Mouse (Mus musculus): Measurements from ENCODE around the gene Gm17334. TPM values are rescaled to one million over a fixed set of nuclear protein-coding genes. Genes with fewer than 3 reads are reported as not detected.

Gene Gm17334
- total RNA-seq, 1 experiment from 2014 or later, result 0.69 TPM

DNA sequence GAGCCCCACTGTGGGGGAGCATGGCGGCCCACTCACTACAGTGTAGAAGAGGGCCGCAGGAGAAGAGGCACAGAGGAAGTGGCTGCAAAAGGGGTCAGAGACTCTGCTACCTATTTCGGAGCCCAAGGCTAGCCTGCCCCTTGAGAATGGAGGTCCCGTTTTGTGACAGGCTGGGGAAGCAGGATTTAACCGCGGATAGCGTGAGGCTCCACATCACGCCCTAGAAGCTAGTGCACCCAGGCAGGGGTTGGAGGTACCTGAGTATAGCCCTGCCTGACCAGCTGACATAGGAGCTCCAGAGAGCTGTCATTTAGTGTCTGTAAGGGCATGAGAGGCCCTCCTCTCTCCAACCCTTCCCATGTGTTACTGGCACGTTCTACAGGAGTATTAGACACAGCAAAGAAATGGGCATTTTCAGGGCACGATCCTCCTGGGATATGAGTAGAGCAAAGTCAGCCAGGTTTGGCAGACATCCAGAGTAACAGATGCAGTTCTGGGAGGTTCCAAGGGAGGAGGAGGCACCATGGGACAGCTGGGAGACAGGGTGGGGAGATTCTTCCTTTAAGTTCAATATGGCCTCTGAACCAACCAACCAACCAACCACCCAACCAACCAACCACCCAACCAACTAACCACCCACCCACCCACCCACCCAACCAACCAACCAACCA lies 25.2 kb upstream of the Gm17334 start:
- ATAC-seq (replicated peaks; ENCODE audit: low read depth, poor library complexity, severe bottlenecking), result no peak

GRCm38 (mm10) chr11:53797386-53797920 lies 24.5 kb upstream of the Gm17334 start:
- ATAC-seq (replicated peaks; ENCODE audit: low read depth, poor library complexity, severe bottlenecking), result no peak

DNA sequence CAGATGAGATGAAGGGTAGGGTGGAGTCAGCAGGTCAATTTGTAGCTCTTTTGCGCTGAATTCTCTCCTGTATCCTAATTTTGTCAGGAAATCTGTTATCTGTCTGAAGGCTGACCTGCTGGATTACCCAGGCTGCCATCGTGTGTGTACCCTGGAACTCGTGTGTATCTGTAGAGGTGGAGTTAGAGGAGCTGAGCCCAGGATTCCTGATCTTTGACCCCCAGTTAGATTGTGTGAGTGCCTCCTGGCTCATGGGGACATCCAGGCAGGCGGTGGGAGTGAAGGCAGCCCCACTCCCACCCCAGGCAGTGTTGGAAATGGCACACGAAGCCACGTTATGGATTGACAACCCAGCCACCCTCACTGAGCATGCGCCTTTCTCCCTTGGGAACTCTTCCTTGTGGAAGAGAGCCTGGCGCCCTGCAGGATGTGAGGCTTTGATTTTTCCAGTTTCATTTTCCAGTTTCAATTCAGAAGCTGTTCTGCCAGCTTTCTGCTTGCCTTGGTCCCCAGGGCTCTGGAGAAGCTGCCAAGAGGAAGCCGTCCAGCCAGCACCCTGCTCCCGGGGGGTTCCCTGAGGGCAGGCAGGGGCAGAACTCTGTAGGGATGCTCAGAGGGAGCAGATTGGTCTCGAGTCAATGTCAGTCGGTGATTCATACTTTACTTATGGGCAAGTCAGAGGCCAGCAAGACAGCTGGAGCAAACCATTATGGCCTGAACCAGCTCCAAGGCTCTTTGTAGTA lies 23.6 kb upstream of the Gm17334 start:
- no peak for ATAC-seq (replicated peaks; ENCODE audit: low read depth, poor library complexity, severe bottlenecking)

DNA sequence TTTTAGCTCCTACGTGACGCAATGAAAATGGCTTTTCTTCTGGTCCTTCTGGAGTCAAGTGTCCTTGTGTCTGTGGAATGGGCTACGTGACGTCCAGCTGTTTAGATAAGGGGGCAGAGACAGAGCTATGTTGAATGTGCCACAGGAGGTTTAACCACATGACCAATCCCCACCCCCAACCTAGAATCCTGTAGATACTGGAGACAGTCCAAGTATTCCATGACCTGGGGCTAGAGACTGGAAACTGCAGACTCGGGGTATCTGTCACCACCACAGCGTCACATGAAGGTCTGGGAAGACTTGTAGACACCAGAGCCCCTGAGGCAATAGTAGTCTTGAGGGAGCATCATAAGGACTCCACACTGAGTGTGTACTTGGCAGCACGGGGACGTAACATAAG lies 22.8 kb upstream of the Gm17334 start:
- no peak for ATAC-seq (replicated peaks; ENCODE audit: low read depth, poor library complexity, severe bottlenecking)

DNA sequence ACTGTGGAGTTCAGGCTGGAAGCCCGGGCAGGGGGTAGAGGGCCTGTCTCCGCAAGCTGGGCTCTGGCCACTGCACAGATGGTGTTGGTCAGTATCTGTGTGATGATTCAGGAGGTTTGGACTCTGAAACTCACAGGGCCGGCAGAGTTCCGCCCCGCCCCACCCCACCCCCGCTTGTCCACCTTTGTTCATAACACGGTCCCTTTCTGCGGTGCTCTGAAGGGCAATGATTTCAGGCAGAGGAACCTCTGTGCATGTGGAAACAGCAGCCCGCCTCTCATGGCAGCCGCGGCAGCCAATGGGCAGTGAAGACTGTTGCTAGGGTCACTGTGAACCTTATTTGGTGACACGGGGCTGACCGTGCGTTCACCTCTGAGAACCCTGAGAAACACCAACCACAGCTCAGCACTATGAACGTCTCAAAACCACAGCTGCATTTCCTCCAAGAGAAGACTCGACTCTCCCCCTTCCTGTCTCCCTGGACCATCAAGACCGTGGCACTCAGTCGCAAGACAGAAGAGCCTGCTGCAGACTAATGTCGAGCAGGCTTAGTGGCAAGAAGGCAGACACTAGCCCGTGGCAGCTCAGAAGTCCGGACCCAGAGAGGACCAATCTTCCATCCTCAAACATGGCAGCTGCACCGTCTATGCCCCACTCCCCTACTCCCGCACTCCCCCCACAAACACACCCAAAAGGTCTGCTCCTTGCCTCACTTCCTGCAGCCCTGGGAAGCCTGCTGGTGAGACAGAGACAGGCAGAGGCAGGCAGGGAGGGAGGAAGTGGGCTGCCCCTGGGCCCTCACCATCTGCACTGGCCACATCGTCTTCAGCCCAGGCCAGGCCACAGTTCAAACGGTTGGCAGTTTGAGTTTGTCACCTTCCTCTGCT lies 21.9 kb upstream of the Gm17334 start:
- ATAC-seq (replicated peaks; ENCODE audit: low read depth, poor library complexity, severe bottlenecking), result peak; percentile 83

DNA sequence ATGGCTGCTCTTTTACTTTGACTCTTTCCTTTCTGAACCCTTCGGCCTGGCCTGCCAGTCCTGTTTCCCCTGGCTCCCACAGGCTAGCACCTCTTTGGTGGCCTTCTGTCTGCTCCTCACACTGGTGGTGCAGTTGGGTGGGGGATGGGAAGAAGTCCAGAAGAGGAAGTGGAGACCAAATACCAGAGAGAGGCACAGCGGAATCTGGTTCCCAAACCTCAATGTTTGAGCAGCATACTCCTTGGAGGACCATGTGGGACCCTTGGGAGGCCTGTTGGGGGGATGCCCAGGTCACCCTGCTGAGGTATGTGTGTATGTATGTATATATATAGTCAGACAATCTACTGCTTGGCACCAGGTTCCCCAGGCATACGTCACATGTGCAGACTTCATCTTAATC lies 21.0 kb upstream of the Gm17334 start:
- ATAC-seq (replicated peaks; ENCODE audit: low read depth, poor library complexity, severe bottlenecking), result 0 out of 2 replicates have a peak, but pooled peaks have one; percentile 15

GRCm38 (mm10) chr11:53792986-53793385 lies 20.0 kb upstream of the Gm17334 start:
- no peak for ATAC-seq (replicated peaks; ENCODE audit: low read depth, poor library complexity, severe bottlenecking)

GRCm38 (mm10) chr11:53789277-53789676 lies 16.3 kb upstream of the Gm17334 start:
- ATAC-seq (replicated peaks; ENCODE audit: low read depth, poor library complexity, severe bottlenecking), result no peak

- no peak for ATAC-seq (replicated peaks; ENCODE audit: low read depth, poor library complexity, severe bottlenecking)
These were observed 15.2 kb upstream of the Gm17334 start for GRCm38 (mm10) chr11:53788196-53788595.

GRCm38 (mm10) chr11:53786058-53787031 lies 13.4 kb upstream of the Gm17334 start:
- peak; percentile 71 for ATAC-seq (replicated peaks; ENCODE audit: low read depth, poor library complexity, severe bottlenecking)

- no peak for ATAC-seq (replicated peaks; ENCODE audit: low read depth, poor library complexity, severe bottlenecking)
These were observed 12.4 kb upstream of the Gm17334 start for GRCm38 (mm10) chr11:53785311-53785936.

DNA sequence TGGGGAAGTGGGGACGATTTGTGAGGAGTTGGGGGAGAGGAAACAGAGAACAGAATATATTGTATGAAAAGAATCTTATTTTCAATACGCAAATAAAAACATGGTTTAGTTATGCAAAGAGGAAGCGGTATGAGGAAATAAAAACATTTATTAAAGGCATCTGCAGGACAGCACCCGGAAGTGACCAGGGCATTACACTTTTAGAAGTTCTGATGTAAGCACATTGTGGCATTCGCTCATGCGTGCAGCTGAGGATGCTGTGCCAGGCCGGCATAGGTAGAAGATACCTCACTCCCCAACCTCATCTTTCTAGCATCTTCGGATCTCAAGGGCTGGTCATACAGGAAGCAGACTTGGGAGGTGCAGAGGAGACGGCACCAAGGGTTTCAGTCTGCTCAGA lies 10.3 kb upstream of the Gm17334 start:
- ATAC-seq (replicated peaks; ENCODE audit: low read depth, poor library complexity, severe bottlenecking), result no peak

GRCm38 (mm10) chr11:53781964-53782363 lies 9.0 kb upstream of the Gm17334 start:
- ATAC-seq (replicated peaks; ENCODE audit: low read depth, poor library complexity, severe bottlenecking), result no peak

DNA sequence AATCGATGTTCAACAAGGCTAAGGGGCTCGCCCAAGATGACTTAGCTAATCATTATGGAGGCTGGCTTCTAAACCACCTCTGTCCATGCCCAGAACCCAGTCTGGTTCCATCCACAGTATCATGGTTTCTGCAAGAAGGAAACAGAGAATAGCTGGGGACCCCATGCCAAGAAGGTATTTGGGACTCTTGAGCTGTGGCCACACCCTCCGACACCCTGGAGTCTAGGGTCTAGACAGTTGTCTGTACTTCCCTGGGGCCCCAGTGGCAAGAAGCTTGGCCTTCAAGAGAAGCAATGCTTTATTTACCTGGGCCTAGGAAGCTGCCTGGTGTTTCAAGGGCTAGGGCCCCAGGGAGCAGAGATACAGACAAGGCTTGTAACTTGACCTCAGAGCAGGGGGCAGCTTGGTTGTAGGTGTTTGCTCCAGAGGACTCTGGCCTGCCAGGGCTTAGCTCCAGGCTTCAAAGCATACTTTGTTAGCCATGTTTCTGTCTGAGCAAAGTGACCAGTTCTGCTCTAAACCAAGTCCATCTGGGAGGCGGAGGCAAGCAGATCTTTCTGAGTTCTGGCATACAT lies 8.3 kb upstream of the Gm17334 start:
- ATAC-seq (replicated peaks; ENCODE audit: low read depth, poor library complexity, severe bottlenecking), result no peak

DNA sequence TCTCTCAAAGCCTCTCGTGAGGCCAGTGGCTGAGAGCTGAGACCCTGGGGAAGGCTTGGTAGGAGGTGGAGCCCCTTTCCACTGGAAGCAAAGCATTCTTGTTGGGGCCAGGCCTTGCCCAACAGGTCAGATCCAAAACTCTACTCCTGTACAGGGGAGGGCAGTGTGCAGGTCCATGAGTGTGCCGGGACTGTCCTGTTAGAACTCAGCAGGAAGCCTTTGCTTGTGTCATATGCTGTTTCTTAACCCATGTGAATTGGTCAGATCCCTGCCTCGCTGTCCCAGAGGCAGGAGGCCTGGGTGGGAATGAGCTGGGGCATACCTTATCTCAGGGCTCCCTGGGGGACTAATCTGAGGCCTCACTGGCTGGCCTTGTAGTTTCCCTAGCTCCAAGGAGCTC lies 7.3 kb upstream of the Gm17334 start:
- no peak for ATAC-seq (replicated peaks; ENCODE audit: low read depth, poor library complexity, severe bottlenecking)

DNA sequence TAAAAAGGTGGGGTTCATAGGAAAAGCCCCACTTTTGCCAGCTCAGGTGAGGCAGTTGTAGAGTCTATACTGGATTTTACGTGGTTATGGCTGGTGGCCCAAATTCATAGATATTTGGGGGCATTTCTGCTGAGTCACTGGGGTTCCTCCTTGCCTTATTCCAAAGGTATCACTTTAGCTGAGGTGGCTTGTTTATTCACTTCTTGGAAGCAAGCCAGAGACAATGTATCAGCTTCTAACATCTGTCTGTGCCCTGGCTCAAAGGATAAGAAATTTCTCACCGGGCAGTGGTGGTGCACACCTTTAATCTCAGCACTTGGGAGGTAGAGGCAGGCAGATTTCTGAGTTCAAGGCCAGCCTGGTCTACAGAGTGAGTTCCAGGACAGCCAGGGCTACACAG lies 6.8 kb upstream of the Gm17334 start:
- no peak for ATAC-seq (replicated peaks; ENCODE audit: low read depth, poor library complexity, severe bottlenecking)

DNA sequence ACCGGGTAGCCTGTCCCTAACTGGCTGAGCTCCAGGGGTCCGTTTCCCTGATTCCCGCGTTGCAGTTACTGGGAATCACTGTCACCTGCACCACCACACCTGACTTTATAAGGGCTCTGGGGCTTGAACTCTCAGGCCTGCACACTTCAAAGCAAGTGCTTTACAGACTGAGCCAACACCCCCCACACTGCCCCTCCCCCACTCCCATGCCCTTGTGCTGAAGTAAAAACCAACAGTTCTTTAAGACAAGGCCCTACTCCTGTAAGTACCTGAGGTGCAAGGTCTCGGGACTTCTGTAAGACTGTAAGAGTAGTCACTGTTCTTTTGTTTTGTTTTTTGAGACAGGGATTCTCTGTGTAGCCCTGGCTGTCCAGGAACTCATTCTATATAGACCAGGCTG lies 5.5 kb upstream of the Gm17334 start:
- ATAC-seq (replicated peaks; ENCODE audit: low read depth, poor library complexity, severe bottlenecking), result no peak

DNA sequence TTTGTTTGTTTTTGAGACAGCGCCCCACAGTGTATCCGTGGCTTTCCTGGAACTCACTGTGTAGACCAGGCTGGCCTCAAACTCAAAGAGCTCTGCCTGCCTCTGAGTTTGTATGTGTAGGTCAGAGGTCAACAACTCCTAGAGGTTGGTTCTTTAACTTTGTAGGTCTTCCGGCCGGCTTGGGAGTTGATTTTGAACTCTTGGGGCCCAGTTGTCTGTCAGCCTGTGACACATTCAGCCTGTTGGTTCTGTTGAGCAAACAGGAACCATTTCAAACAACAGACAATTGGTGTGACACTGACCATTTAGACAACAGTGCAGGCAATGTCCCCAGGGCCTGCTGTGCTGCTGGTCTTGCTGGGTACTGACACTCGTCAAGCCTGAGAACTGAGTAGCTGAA lies 4.7 kb upstream of the Gm17334 start:
- ATAC-seq (replicated peaks; ENCODE audit: low read depth, poor library complexity, severe bottlenecking), result no peak

Data from common myeloid progenitor, adult 5-6 weeks (primary cell).